Comparison of ENCODE assay signal across 14 mouse cellular contexts in the genomic region with DNA sequence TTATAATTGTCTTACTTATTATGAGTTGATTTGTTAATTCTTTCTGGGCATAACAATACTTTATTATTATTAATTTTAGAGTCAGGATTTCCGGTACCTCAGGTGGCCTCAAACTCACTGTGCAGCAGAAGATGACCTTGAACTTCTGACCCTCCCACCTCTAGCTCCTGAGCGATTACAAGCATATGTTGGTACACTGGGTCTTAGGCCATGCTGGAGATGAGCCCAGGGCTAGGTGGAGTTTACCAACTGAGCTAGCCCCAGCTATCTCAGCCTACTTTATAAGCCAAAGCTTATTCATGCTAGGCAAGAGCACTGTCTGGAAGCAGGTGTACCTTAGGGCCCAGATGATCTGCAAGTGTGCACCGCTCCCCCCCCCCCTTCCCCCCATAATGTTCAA.
A peak's percentile ranks its signal among the peaks of the same experiment; 100 is the strongest.
DNase-seq lines count a peak whose midpoint lies in the region; ATAC-seq lines count a peak whose summit lies in the region.
"Had no signal": no experiment of that assay in that cellular context is flagged by ENCODE, and none has a peak within 500 bp of the region (broad histone marks: within the 10 kb centered on the region; RNA-seq: fewer than 3 reads in every experiment).

No protein-coding gene starts in this region.

- H3K4me3 ChIP-seq in hindbrain, embryonic 12.5 days: no peak overlapping the region
- no peak overlapping the region for H3K4me3 ChIP-seq in hindbrain, embryonic 13.5 days
- H3K4me3 ChIP-seq in midbrain, embryonic 15.5 days: no peak overlapping the region
- no peak overlapping the region for H3K4me3 ChIP-seq in midbrain, embryonic 11.5 days (ENCODE audit: low read depth, low read length)
- H3K4me3 ChIP-seq in embryonic facial prominence, embryonic 14.5 days (ENCODE audit: low read depth, low read length): no peak overlapping the region
- H3K4me3 ChIP-seq in neural tube, embryonic 13.5 days: no peak overlapping the region
- H3K4me3 ChIP-seq: erythroblast, embryonic 14.5 days; heart, adult 2 months; heart, embryonic 13.5 days; limb, embryonic 13.5 days; liver, embryonic 12.5 days; midbrain, embryonic 12.5 days had no signal

- no peaks in the 10 kb centered on the region for H3K4me1 ChIP-seq in hindbrain, embryonic 12.5 days
- no peaks in the 10 kb centered on the region; the same call in 1 of the 2 replicates for H3K4me1 ChIP-seq in hindbrain, embryonic 13.5 days (replicated peaks)
- no peaks in the 10 kb centered on the region for H3K4me1 ChIP-seq in midbrain, embryonic 15.5 days
- peaks cover 2% of the 10 kb centered on the region; the same call in 1 of the 2 replicates for H3K4me1 ChIP-seq in midbrain, embryonic 11.5 days (ENCODE audit: control insufficient read depth, insufficient read depth, low read length)
- no peaks in the 10 kb centered on the region for H3K4me1 ChIP-seq in embryonic facial prominence, embryonic 14.5 days (ENCODE audit: control insufficient read depth, insufficient read depth, low read length)
- H3K4me1 ChIP-seq in neural tube, embryonic 13.5 days (replicated peaks): no peaks in the 10 kb centered on the region

- H3K9me3 ChIP-seq in hindbrain, embryonic 12.5 days (replicated peaks): no peaks in the 10 kb centered on the region
- no peaks in the 10 kb centered on the region for H3K9me3 ChIP-seq in hindbrain, embryonic 13.5 days
- H3K9me3 ChIP-seq in midbrain, embryonic 15.5 days: no peaks in the 10 kb centered on the region
- H3K9me3 ChIP-seq in midbrain, embryonic 11.5 days (ENCODE audit: control insufficient read depth, low read length): no peaks in the 10 kb centered on the region
- no peaks in the 10 kb centered on the region for H3K9me3 ChIP-seq in embryonic facial prominence, embryonic 14.5 days (ENCODE audit: control insufficient read depth, low read length)
- H3K9me3 ChIP-seq in neural tube, embryonic 13.5 days: no peaks in the 10 kb centered on the region
- H3K9me3 ChIP-seq: heart, embryonic 13.5 days; limb, embryonic 13.5 days; liver, embryonic 12.5 days; midbrain, embryonic 12.5 days had no signal

- H3K27ac ChIP-seq in hindbrain, embryonic 12.5 days: no peak overlapping the region
- no peak overlapping the region for H3K27ac ChIP-seq in hindbrain, embryonic 13.5 days
- H3K27ac ChIP-seq in midbrain, embryonic 15.5 days: no peak overlapping the region
- H3K27ac ChIP-seq in midbrain, embryonic 11.5 days (ENCODE audit: low read depth, low read length): no peak overlapping the region
- no peak overlapping the region for H3K27ac ChIP-seq in embryonic facial prominence, embryonic 14.5 days (replicated peaks; ENCODE audit: low read depth, low read length)
- H3K27ac ChIP-seq in neural tube, embryonic 13.5 days (replicated peaks): no peak overlapping the region
- H3K27ac ChIP-seq: heart, adult 2 months; heart, embryonic 13.5 days; hindbrain, postnatal 0 days; limb, embryonic 13.5 days; liver, embryonic 12.5 days; midbrain, embryonic 12.5 days had no signal

- no peaks in the 10 kb centered on the region for H3K27me3 ChIP-seq in hindbrain, embryonic 12.5 days
- no peaks in the 10 kb centered on the region for H3K27me3 ChIP-seq in hindbrain, embryonic 13.5 days
- H3K27me3 ChIP-seq in midbrain, embryonic 15.5 days (replicated peaks): no peaks in the 10 kb centered on the region
- H3K27me3 ChIP-seq in midbrain, embryonic 11.5 days (ENCODE audit: control insufficient read depth, insufficient read depth, low read length): no peaks in the 10 kb centered on the region
- H3K27me3 ChIP-seq in embryonic facial prominence, embryonic 14.5 days (replicated peaks; ENCODE audit: control insufficient read depth, insufficient read depth, low read length): no peaks in the 10 kb centered on the region
- no peaks in the 10 kb centered on the region for H3K27me3 ChIP-seq in neural tube, embryonic 13.5 days
- H3K27me3 ChIP-seq: midbrain, embryonic 12.5 days had no signal

- 0 out of 2 replicates have a peak, but pooled peaks have one; percentile 26 for ATAC-seq in hindbrain, embryonic 12.5 days (ENCODE audit: low FRiP score)
- ATAC-seq in hindbrain, embryonic 13.5 days (ENCODE audit: low FRiP score): no peak
- ATAC-seq in midbrain, embryonic 15.5 days (replicated peaks): 0 out of 2 replicates have a peak, but pooled peaks have one; percentile 34
- no peak for ATAC-seq in midbrain, embryonic 11.5 days (ENCODE audit: low FRiP score)
- ATAC-seq in embryonic facial prominence, embryonic 14.5 days (ENCODE audit: low read depth): 0 out of 2 replicates have a peak, but pooled peaks have one; percentile 20
- ATAC-seq in neural tube, embryonic 13.5 days (ENCODE audit: low read depth): peak; percentile 49

- H3K4me2 ChIP-seq in hindbrain, embryonic 12.5 days (replicated peaks): no peak overlapping the region
- H3K4me2 ChIP-seq in hindbrain, embryonic 13.5 days: no peak overlapping the region
- H3K4me2 ChIP-seq in midbrain, embryonic 15.5 days: no peak overlapping the region
- no peak overlapping the region for H3K4me2 ChIP-seq in midbrain, embryonic 11.5 days
- no peak overlapping the region for H3K4me2 ChIP-seq in embryonic facial prominence, embryonic 14.5 days (ENCODE audit: low read depth, low read length)
- no peak overlapping the region for H3K4me2 ChIP-seq in neural tube, embryonic 13.5 days
- H3K4me2 ChIP-seq: heart, embryonic 13.5 days; limb, embryonic 13.5 days; liver, embryonic 12.5 days; midbrain, embryonic 12.5 days had no signal

- WGBS in hindbrain, embryonic 12.5 days: 95% methylated on average over 3 of the region's 3 CpGs
- WGBS in hindbrain, embryonic 13.5 days: 97% methylated on average over 3 of the region's 3 CpGs
- 92% methylated on average over 3 of the region's 3 CpGs for WGBS in midbrain, embryonic 15.5 days
- 92% methylated on average over 3 of the region's 3 CpGs for WGBS in midbrain, embryonic 11.5 days
- WGBS in embryonic facial prominence, embryonic 14.5 days: 81% methylated on average over 3 of the region's 3 CpGs
- 97% methylated on average over 3 of the region's 3 CpGs for WGBS in neural tube, embryonic 13.5 days

- no peak overlapping the region for H3K9ac ChIP-seq in hindbrain, embryonic 12.5 days
- H3K9ac ChIP-seq in hindbrain, embryonic 13.5 days: no peak overlapping the region
- no peak overlapping the region for H3K9ac ChIP-seq in midbrain, embryonic 15.5 days
- H3K9ac ChIP-seq in midbrain, embryonic 11.5 days (ENCODE audit: low read length): no peak overlapping the region
- no peak overlapping the region for H3K9ac ChIP-seq in embryonic facial prominence, embryonic 14.5 days (ENCODE audit: low read depth, low read length)
- no peak overlapping the region for H3K9ac ChIP-seq in neural tube, embryonic 13.5 days
- H3K9ac ChIP-seq: heart, embryonic 13.5 days; limb, embryonic 13.5 days; liver, embryonic 12.5 days; midbrain, embryonic 12.5 days had no signal

- H3K36me3 ChIP-seq in hindbrain, embryonic 12.5 days: no peaks in the 10 kb centered on the region
- no peaks in the 10 kb centered on the region for H3K36me3 ChIP-seq in hindbrain, embryonic 13.5 days
- H3K36me3 ChIP-seq in midbrain, embryonic 15.5 days (replicated peaks): no peaks in the 10 kb centered on the region
- no peaks in the 10 kb centered on the region for H3K36me3 ChIP-seq in midbrain, embryonic 11.5 days (ENCODE audit: control insufficient read depth, insufficient read depth, low read length)
- no peaks in the 10 kb centered on the region for H3K36me3 ChIP-seq in embryonic facial prominence, embryonic 14.5 days (ENCODE audit: control insufficient read depth, insufficient read depth, low read length)
- no peaks in the 10 kb centered on the region for H3K36me3 ChIP-seq in neural tube, embryonic 13.5 days
- H3K36me3 ChIP-seq: heart, embryonic 13.5 days; limb, embryonic 13.5 days; liver, embryonic 12.5 days; midbrain, embryonic 12.5 days had no signal

- DNase-seq in midbrain, embryonic 11.5 days (ENCODE audit: low spot score, missing footprints): no peak
- DNase-seq in embryonic facial prominence, embryonic 14.5 days (ENCODE audit: low spot score): no peak
- no peak for DNase-seq in cerebellum, postnatal 25 days

Comparison
In these comparisons a context has a peak if more than half of its experiments do, and no peak if none do; other contexts are left out.
1. ATAC-seq: peak in hindbrain, embryonic 12.5 days (single experiment), midbrain, embryonic 15.5 days (single experiment), embryonic facial prominence, embryonic 14.5 days (single experiment) and neural tube, embryonic 13.5 days (single experiment); none in hindbrain, embryonic 13.5 days (single experiment) and midbrain, embryonic 11.5 days (single experiment).